Mouse (Mus musculus): ENCODE measurements around the gene Pla2g10. TPM values are rescaled to one million over a fixed set of nuclear protein-coding genes. Genes with fewer than 3 reads are reported as not detected.
"Not testable (repeated sequence)": the region's sequence is repeated elsewhere in the genome, so short reads cannot be mapped to it uniquely, and the experiment has no call there.

The Pla2g10 gene
- polyA plus RNA-seq, 1 experiment: 2.2 TPM

- no peak overlapping the region for H3K27ac ChIP-seq (ENCODE audit: control insufficient read depth, insufficient read depth, low read depth, low read length, poor library complexity)
- 86% methylated on average over 9 of the region's 10 CpGs for WGBS
- TF ChIP-seq POLR2A (IDR thresholded peaks at IDR 0.05; ENCODE audit: borderline replicate concordance, control insufficient read depth, low read depth, low read length) (no peak), CTCF (IDR thresholded peaks at IDR 0.05; ENCODE audit: control insufficient read depth, insufficient read depth, low read length) (no peak)
Measured at GRCm38 (mm10) chr16:13704676-13705075, 26.1 kb downstream of the Pla2g10 start.

DNA sequence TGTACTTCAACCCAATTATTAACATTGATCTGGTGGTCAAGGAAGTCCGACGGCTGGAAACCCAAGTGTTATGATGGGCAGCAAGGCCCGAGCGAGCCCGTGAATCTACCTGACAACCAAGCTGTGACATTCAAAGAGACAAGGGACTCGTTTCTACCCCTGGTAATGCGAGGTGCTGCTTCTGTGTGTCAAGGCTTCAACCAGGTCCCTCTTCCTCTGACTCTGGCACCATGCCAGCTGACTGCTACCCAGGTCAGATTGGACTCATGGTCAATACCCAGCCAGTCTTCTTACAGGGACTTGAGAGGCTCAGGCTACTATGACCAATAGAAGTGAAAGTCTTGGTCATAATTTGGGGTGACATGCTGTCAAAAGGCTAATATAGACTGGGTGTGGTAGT is 28.6 kb downstream of the Pla2g10 start:
- no peak overlapping the region for H3K27ac ChIP-seq (ENCODE audit: control insufficient read depth, insufficient read depth, low read depth, low read length, poor library complexity)
- 93% methylated on average over 7 of the region's 7 CpGs for WGBS
- H3K4me1 ChIP-seq (ENCODE audit: control insufficient read depth, insufficient read depth, low read length): no peaks in the 10 kb centered on the region
- TF ChIP-seq CTCF (IDR thresholded peaks at IDR 0.05; ENCODE audit: control insufficient read depth, insufficient read depth, low read length) (no peak), POLR2A (IDR thresholded peaks at IDR 0.05; ENCODE audit: borderline replicate concordance, control insufficient read depth, low read depth, low read length) (no peak)
- no peak overlapping the region for H3K4me3 ChIP-seq (replicated peaks; ENCODE audit: control insufficient read depth, low read depth, low read length)

More at GRCm38 (mm10) chr16:13704676-13705075, 26.1 kb downstream of the Pla2g10 start:
- Histone ChIP-seq H3K4me1 (ENCODE audit: control insufficient read depth, insufficient read depth, low read length) (no peaks in the 10 kb centered on the region), H3K4me3 (replicated peaks; ENCODE audit: control insufficient read depth, low read depth, low read length) (no peak overlapping the region)

DNA sequence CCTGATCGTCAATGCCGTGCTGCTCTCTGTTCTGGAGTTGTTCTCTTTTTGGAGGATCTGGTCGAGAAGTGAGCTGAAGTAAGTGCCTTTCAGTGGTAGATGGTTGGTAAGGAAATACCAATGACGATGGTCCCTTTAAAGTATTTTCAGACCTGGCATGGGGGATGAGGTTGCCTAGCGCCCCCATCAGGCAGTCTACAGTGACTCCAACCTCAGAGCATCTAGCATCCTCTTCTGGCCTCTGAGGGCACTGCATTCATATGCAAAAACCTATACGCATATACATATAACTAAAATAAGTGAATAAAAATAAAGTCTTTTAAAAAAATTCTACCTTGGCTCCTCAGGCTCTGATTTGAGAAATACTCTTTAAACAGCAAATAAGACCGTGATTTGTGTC is 31.8 kb downstream of the Pla2g10 start:
- Histone ChIP-seq H3K27ac (ENCODE audit: control insufficient read depth, insufficient read depth, low read depth, low read length, poor library complexity) (no peak overlapping the region), H3K4me1 (ENCODE audit: control insufficient read depth, insufficient read depth, low read length) (no peaks in the 10 kb centered on the region), H3K4me3 (replicated peaks; ENCODE audit: control insufficient read depth, low read depth, low read length) (no peak overlapping the region)
- WGBS: 92% methylated on average over 7 of the region's 7 CpGs
- TF ChIP-seq POLR2A (IDR thresholded peaks at IDR 0.05; ENCODE audit: borderline replicate concordance, control insufficient read depth, low read depth, low read length): no peak
- no peak for TF ChIP-seq CTCF (IDR thresholded peaks at IDR 0.05; ENCODE audit: control insufficient read depth, insufficient read depth, low read length)

GRCm38 (mm10) chr16:13678601-13679319 is 52.0 kb downstream of the Pla2g10 start:
- TF ChIP-seq CTCF (IDR thresholded peaks at IDR 0.05; ENCODE audit: control insufficient read depth, insufficient read depth, low read length) (no peak), POLR2A (IDR thresholded peaks at IDR 0.05; ENCODE audit: borderline replicate concordance, control insufficient read depth, low read depth, low read length) (no peak)
- no peaks in the 10 kb centered on the region for H3K4me1 ChIP-seq (ENCODE audit: control insufficient read depth, insufficient read depth, low read length)
- no peak overlapping the region for H3K27ac ChIP-seq (ENCODE audit: control insufficient read depth, insufficient read depth, low read depth, low read length, poor library complexity)
- no peak overlapping the region for H3K4me3 ChIP-seq (replicated peaks; ENCODE audit: control insufficient read depth, low read depth, low read length)
- WGBS: 71% methylated on average over 3 of the region's 3 CpGs

GRCm38 (mm10) chr16:13674511-13674910 is 56.3 kb downstream of the Pla2g10 start:
- peaks cover 2% of the 10 kb centered on the region; the same call in 1 of the 2 replicates for H3K4me1 ChIP-seq (ENCODE audit: control insufficient read depth, insufficient read depth, low read length)
- no peak overlapping the region for H3K27ac ChIP-seq (ENCODE audit: control insufficient read depth, insufficient read depth, low read depth, low read length, poor library complexity)
- H3K4me3 ChIP-seq (replicated peaks; ENCODE audit: control insufficient read depth, low read depth, low read length): no peak overlapping the region
- TF ChIP-seq CTCF (IDR thresholded peaks at IDR 0.05; ENCODE audit: control insufficient read depth, insufficient read depth, low read length): no peak
- TF ChIP-seq POLR2A (IDR thresholded peaks at IDR 0.05; ENCODE audit: borderline replicate concordance, control insufficient read depth, low read depth, low read length): no peak
- 79% methylated on average over 3 of the region's 3 CpGs for WGBS

GRCm38 (mm10) chr16:13673114-13673513 is 57.7 kb downstream of the Pla2g10 start:
- Histone ChIP-seq H3K27ac (ENCODE audit: control insufficient read depth, insufficient read depth, low read depth, low read length, poor library complexity) (no peak overlapping the region), H3K4me3 (replicated peaks; ENCODE audit: control insufficient read depth, low read depth, low read length) (no peak overlapping the region), H3K4me1 (ENCODE audit: control insufficient read depth, insufficient read depth, low read length) (peaks cover 2% of the 10 kb centered on the region; the same call in 1 of the 2 replicates)
- no peak for TF ChIP-seq CTCF (IDR thresholded peaks at IDR 0.05; ENCODE audit: control insufficient read depth, insufficient read depth, low read length)
- 74% methylated on average over 5 of the region's 5 CpGs for WGBS

GRCm38 (mm10) chr16:13672386-13672898 is 58.3 kb downstream of the Pla2g10 start:
- TF ChIP-seq POLR2A (IDR thresholded peaks at IDR 0.05; ENCODE audit: borderline replicate concordance, control insufficient read depth, low read depth, low read length) (no peak), CTCF (IDR thresholded peaks at IDR 0.05; ENCODE audit: control insufficient read depth, insufficient read depth, low read length) (no peak)
- under 1% methylated on average over 20 of the region's 20 CpGs for WGBS
- peak overlapping the region; percentile 99 for H3K4me3 ChIP-seq (replicated peaks; ENCODE audit: control insufficient read depth, low read depth, low read length)
- peaks cover 2% of the 10 kb centered on the region; the same call in 1 of the 2 replicates for H3K4me1 ChIP-seq (ENCODE audit: control insufficient read depth, insufficient read depth, low read length)
- peak overlapping the region; percentile 93 for H3K27ac ChIP-seq (ENCODE audit: control insufficient read depth, insufficient read depth, low read depth, low read length, poor library complexity)

GRCm38 (mm10) chr16:13671685-13672385 is 58.9 kb downstream of the Pla2g10 start, which contains the start of the genes Bfar and 3110001I22Rik:
TSS of gene Bfar (plus strand) at chr16:13671858.
TSS of gene 3110001I22Rik (plus strand) at chr16:13671929.
- WGBS: under 1% methylated on average over 54 of the region's 54 CpGs
- H3K4me1 ChIP-seq (ENCODE audit: control insufficient read depth, insufficient read depth, low read length): peaks cover 2% of the 10 kb centered on the region; the same call in 1 of the 2 replicates
- H3K4me3 ChIP-seq (replicated peaks; ENCODE audit: control insufficient read depth, low read depth, low read length): peak within 1 kb of the TSS; percentile 99
- peak; percentile 80 for TF ChIP-seq POLR2A (IDR thresholded peaks at IDR 0.05; ENCODE audit: borderline replicate concordance, control insufficient read depth, low read depth, low read length)
- peak; percentile 15; the same call in 1 of the 2 replicates for TF ChIP-seq CTCF (IDR thresholded peaks at IDR 0.05; ENCODE audit: control insufficient read depth, insufficient read depth, low read length)
- peak within 1 kb of the TSS; percentile 93 for H3K27ac ChIP-seq (ENCODE audit: control insufficient read depth, insufficient read depth, low read depth, low read length, poor library complexity)

- H3K4me1 ChIP-seq (ENCODE audit: control insufficient read depth, insufficient read depth, low read length); H3K27ac ChIP-seq (ENCODE audit: control insufficient read depth, insufficient read depth, low read depth, low read length, poor library complexity); H3K4me3 ChIP-seq (replicated peaks; ENCODE audit: control insufficient read depth, low read depth, low read length): not testable (repeated sequence)
- 58% methylated on average over 5 of the region's 5 CpGs for WGBS
Measured at GRCm38 (mm10) chr16:13670896-13671295, 59.9 kb downstream of the Pla2g10 start.
